Comparison of ENCODE assay signal across 23 mouse cellular contexts in the genomic region with DNA sequence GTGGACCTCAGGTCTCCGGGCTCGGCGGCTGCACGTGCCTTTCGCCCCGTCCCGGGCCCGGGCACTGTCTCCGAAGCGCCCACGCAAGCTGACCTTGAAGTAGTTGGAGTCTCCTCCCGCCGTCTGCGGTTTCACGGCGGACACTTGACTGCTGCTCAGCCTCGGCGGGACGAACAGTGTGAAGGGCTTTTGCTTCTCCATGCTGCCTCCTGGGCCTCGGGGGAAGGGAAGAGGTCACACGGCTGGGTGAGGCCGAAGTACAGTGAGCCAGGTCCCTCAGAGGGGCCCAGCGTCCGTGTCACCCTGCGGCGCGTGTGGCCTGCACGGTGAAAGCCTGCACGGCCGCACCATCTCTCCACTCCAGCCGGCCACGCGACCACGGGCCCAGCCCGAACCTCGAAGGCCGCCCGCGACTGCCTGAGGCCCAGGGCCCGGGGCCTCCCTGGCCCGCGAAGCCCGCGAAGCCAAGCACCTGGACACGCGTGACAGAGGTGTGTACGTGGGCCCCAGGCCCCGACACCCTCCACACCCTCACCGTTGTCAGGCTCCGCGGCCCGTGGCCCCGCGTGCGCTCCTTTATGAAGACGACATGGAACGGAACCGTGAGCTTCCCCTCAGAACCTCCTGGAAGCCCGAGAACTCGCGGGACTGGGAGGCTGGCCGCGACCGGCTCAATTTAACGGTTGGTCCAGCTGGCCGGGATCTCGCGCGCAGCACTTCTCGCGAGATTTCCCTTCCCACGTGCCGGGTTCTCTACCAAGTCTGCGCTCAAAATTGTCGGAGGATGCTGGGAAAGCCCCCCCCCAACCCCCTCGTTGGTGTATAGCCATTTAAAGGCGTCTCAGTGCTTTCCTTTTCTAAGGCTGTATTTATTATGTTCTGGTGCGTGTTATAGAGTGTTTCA. TPM values are rescaled to one million over a fixed set of nuclear protein-coding genes. Genes with fewer than 3 reads are reported as not detected.
DNase-seq lines count a peak whose midpoint lies in the region; ATAC-seq lines count a peak whose summit lies in the region.
"Had no signal": no experiment of that assay in that cellular context is flagged by ENCODE, and none has a peak within 500 bp of the region (broad histone marks: within the 10 kb centered on the region; RNA-seq: fewer than 3 reads in every experiment).

Sycp1 (minus strand) TSS at position 650 of the 904 bp plus-strand sequence.

- no peak within 1 kb of the TSS for H3K27ac ChIP-seq in midbrain, embryonic 16.5 days (ENCODE audit: low read length)
- H3K27ac ChIP-seq in midbrain, embryonic 11.5 days (ENCODE audit: low read depth, low read length): no peak within 1 kb of the TSS
- H3K27ac ChIP-seq: embryonic facial prominence, embryonic 13.5 days; forebrain, embryonic 12.5 days; hindbrain, embryonic 15.5 days had no signal

- WGBS in midbrain, embryonic 16.5 days: 94% methylated on average over 78 of the region's 78 CpGs
- WGBS in midbrain, embryonic 11.5 days: 93% methylated on average over 78 of the region's 78 CpGs

- peaks cover 3% of the 10 kb centered on the region; the same call in 1 of the 2 replicates for H3K4me1 ChIP-seq in midbrain, embryonic 16.5 days (ENCODE audit: control insufficient read depth, insufficient read depth, low read length)
- no peaks in the 10 kb centered on the region for H3K4me1 ChIP-seq in midbrain, embryonic 11.5 days (ENCODE audit: control insufficient read depth, insufficient read depth, low read length)
- H3K4me1 ChIP-seq: embryonic facial prominence, embryonic 13.5 days; forebrain, embryonic 12.5 days; heart, embryonic 12.5 days; hindbrain, embryonic 15.5 days had no signal

- H3K4me3 ChIP-seq in midbrain, embryonic 16.5 days (ENCODE audit: low read depth, low read length): no peak within 1 kb of the TSS
- H3K4me3 ChIP-seq in midbrain, embryonic 11.5 days (ENCODE audit: low read depth, low read length): no peak within 1 kb of the TSS
- H3K4me3 ChIP-seq: embryonic facial prominence, embryonic 13.5 days; forebrain, embryonic 12.5 days; heart, embryonic 12.5 days; hindbrain, embryonic 15.5 days had no signal

- ATAC-seq in midbrain, embryonic 16.5 days: 0 out of 2 replicates have a peak, but pooled peaks have one; percentile 25
- ATAC-seq in midbrain, embryonic 11.5 days (ENCODE audit: low FRiP score): no peak
- ATAC-seq in CD4-positive, CD25-positive, alpha-beta regulatory T cell, adult 4 months: no peak
- ATAC-seq: inflammation-experienced regulatory T-cells, adult 6 months; intestine, postnatal 0 days had no signal

- no peak within 1 kb of the TSS for H3K4me2 ChIP-seq in midbrain, embryonic 16.5 days (ENCODE audit: low read length)
- no peak within 1 kb of the TSS for H3K4me2 ChIP-seq in midbrain, embryonic 11.5 days
- H3K4me2 ChIP-seq: embryonic facial prominence, embryonic 13.5 days; forebrain, embryonic 12.5 days; heart, embryonic 12.5 days; hindbrain, embryonic 15.5 days had no signal

- peak; percentile 71 for DNase-seq in heart, adult 11 months
- no peak for DNase-seq in heart, postnatal 36 days
- DNase-seq in midbrain, embryonic 11.5 days (ENCODE audit: low spot score, missing footprints): no peak
- DNase-seq in R1 (ENCODE audit: low read depth, low spot score): peak; percentile 60
- peak; percentile 93 for DNase-seq in testis, postnatal 14 days (ENCODE audit: low spot score)
- DNase-seq in spleen, adult 18-20 months: no peak
- DNase-seq: adrenal gland, postnatal 10 days; cerebellum, adult 18-20 months; cerebellum, adult 9-11 months; cerebellum, postnatal 36 days; gastrocnemius, postnatal 10 days had no signal

- no peak within 1 kb of the TSS for H3K9ac ChIP-seq in midbrain, embryonic 16.5 days (ENCODE audit: low read depth, low read length)
- H3K9ac ChIP-seq in midbrain, embryonic 11.5 days (ENCODE audit: low read length): no peak within 1 kb of the TSS
- H3K9ac ChIP-seq: embryonic facial prominence, embryonic 13.5 days; forebrain, embryonic 12.5 days; heart, embryonic 12.5 days; hindbrain, embryonic 15.5 days had no signal

- intact Hi-C loops in heart, postnatal 36 days (cut with DNase I): no loop called here

- 0 out of 2 replicates have a peak, but pooled peaks cover 2% of the 10 kb centered on the region for H3K9me3 ChIP-seq in midbrain, embryonic 16.5 days (replicated peaks; ENCODE audit: control insufficient read depth, low read length, poor library complexity, severe bottlenecking)
- H3K9me3 ChIP-seq in midbrain, embryonic 11.5 days (ENCODE audit: control insufficient read depth, low read length): peaks cover 5% of the 10 kb centered on the region; the same call in 1 of the 2 replicates
- H3K9me3 ChIP-seq: embryonic facial prominence, embryonic 13.5 days; hindbrain, embryonic 15.5 days had no signal

- H3K36me3 ChIP-seq in midbrain, embryonic 16.5 days (ENCODE audit: control insufficient read depth, insufficient read depth, low read length): no peaks in the 10 kb centered on the region
- H3K36me3 ChIP-seq in midbrain, embryonic 11.5 days (ENCODE audit: control insufficient read depth, insufficient read depth, low read length): no peaks in the 10 kb centered on the region
- H3K36me3 ChIP-seq: embryonic facial prominence, embryonic 13.5 days; forebrain, embryonic 12.5 days; heart, embryonic 12.5 days; hindbrain, embryonic 15.5 days had no signal

- no peaks in the 10 kb centered on the region for H3K27me3 ChIP-seq in midbrain, embryonic 16.5 days (ENCODE audit: control insufficient read depth, insufficient read depth, low read depth, low read length)
- no peaks in the 10 kb centered on the region for H3K27me3 ChIP-seq in midbrain, embryonic 11.5 days (ENCODE audit: control insufficient read depth, insufficient read depth, low read length)
- H3K27me3 ChIP-seq: embryonic facial prominence, embryonic 13.5 days; forebrain, embryonic 12.5 days; heart, embryonic 12.5 days; hindbrain, embryonic 15.5 days had no signal

RNA-seq across cellular contexts. Expression of gene Sycp1, which starts in this region (rescaled TPM):
- total RNA-seq in heart, postnatal 36 days (2021): not detected
- polyA plus RNA-seq in midbrain, embryonic 16.5 days (2015; fragmentation: Nextera tagmentation; extraction: Ambion mirVana): not detected in 2 replicates
- polyA plus RNA-seq in midbrain, embryonic 11.5 days (2014; fragmentation: Nextera tagmentation; extraction: Ambion mirVana): not detected in 2 replicates
- polyA plus RNA-seq in CD4-positive, CD25-positive, alpha-beta regulatory T cell, adult 4 months (2017; shearing (Covaris generic)): not detected
- total RNA-seq: adrenal gland, postnatal 10 days; heart, adult 8-10 months; heart, postnatal 25 days had no signal
- polyA plus RNA-seq: embryonic facial prominence, embryonic 13.5 days; forebrain, embryonic 12.5 days; gonadal fat pad, adult 2 months; heart, embryonic 12.5 days; heart, embryonic 16.5 days; hindbrain, embryonic 15.5 days; inflammation-experienced regulatory T-cells, adult 6 months; intestine, postnatal 0 days had no signal

Comparison
In these comparisons a context has a peak if more than half of its experiments do, and no peak if none do; other contexts are left out.
1. DNase-seq: peak in heart, adult 11 months (single experiment), R1 (single experiment) and testis, postnatal 14 days (single experiment); none in heart, postnatal 36 days (0 of 2), midbrain, embryonic 11.5 days (single experiment) and spleen, adult 18-20 months (0 of 2).
2. Peak in ATAC-seq in midbrain, embryonic 16.5 days; RNA of the gene not detected or under 1 TPM.